Comparison of ENCODE assay signal across 8 mouse cellular contexts in the genomic region with DNA sequence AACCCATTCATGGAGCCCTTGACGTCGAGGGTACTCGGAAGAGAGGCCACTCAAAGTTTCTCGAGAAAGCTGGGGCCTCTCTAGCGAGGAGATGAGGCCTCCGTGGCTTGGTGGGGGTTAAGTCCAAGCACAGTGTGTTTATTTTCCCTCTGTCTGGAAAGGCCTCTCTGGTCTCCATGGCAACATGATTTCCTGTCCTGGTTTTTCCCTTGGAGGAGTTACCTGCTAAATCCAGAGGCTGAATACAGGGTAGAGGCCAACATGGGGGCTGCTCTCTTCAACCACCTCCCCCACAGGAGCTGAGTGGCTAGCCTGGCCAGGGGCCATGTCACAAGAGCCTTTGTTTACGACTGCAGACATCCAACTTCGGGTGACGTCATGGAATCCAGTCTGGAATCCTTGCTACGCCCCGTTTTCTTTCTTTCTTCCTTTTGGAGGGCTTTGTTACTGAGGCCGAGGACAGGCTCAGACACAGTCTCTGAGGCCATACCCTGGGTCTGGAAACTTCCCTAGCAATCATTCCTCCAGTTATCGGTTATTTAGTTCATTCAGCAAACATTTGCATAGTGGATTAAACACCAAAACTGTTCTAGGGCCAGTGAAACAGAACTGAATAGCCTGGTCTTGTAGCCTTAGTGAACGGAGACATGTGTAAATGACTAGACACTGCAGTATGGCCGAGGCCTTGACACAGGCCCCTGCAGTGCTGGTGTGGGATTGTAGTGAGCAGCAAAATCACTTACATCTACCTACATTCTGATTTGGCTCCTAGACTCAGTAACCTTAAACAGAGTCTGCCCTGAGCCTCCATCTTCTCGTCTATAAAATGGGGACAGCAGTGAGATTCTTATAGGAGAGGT. TPM values are rescaled to one million over a fixed set of nuclear protein-coding genes. Genes with fewer than 3 reads are reported as not detected.
DNase-seq lines count a peak whose midpoint lies in the region; ATAC-seq and TF ChIP-seq lines count a peak whose summit lies in the region.

No protein-coding gene starts in this region.

- no peaks in the 10 kb centered on the region for H3K9me3 ChIP-seq in forebrain, embryonic 13.5 days (replicated peaks)
- no peaks in the 10 kb centered on the region for H3K9me3 ChIP-seq in heart, postnatal 0 days (replicated peaks; ENCODE audit: control insufficient read depth, low read length)
- no peaks in the 10 kb centered on the region for H3K9me3 ChIP-seq in liver, embryonic 14.5 days (ENCODE audit: control insufficient read depth, low read length)

- H3K27me3 ChIP-seq in forebrain, embryonic 13.5 days: 0 out of 2 replicates have a peak, but pooled peaks cover 3% of the 10 kb centered on the region
- H3K27me3 ChIP-seq in heart, postnatal 0 days (ENCODE audit: control insufficient read depth, insufficient read depth, low read length): no peaks in the 10 kb centered on the region
- no peaks in the 10 kb centered on the region for H3K27me3 ChIP-seq in liver, embryonic 14.5 days (ENCODE audit: control insufficient read depth, insufficient read depth, low read length)

- no peak for TF ChIP-seq CTCF in heart, postnatal 0 days (IDR thresholded peaks at IDR 0.05; ENCODE audit: low read depth)
- no peak for TF ChIP-seq CTCF in liver, embryonic 14.5 days (IDR thresholded peaks at IDR 0.05; ENCODE audit: low read depth)
- TF ChIP-seq CTCF in olfactory bulb, adult 2 months (IDR thresholded peaks at IDR 0.05; ENCODE audit: insufficient read depth, low read depth, low read length): no peak

- WGBS in forebrain, embryonic 13.5 days: 11% methylated on average over 16 of the region's 16 CpGs
- 25% methylated on average over 16 of the region's 16 CpGs for WGBS in heart, postnatal 0 days
- 38% methylated on average over 16 of the region's 16 CpGs for WGBS in liver, embryonic 14.5 days (ENCODE audit: insufficient replicate concordance)
- WGBS in olfactory bulb, adult 2 months: 15% methylated on average over 16 of the region's 16 CpGs

- DNase-seq in cerebellum, adult 11 months: peak; percentile 16
- DNase-seq in heart, postnatal 0 days (ENCODE audit: low spot score): peak; percentile 97
- peak; percentile 73 to 85 for DNase-seq in kidney, postnatal 36 days
- peak in 1 of 3 experiments; percentile 19 for DNase-seq in liver, embryonic 14.5 days (ENCODE audit: low read depth in 3 of 3, low spot score in 3 of 3)
- peak; percentile 91 for DNase-seq in yolk sac, embryonic 10.5 days (ENCODE audit: low spot score)

- TF ChIP-seq POLR2A in olfactory bulb, adult 2 months (IDR thresholded peaks at IDR 0.05; ENCODE audit: insufficient read depth, low read depth, low read length): no peak

- H3K36me3 ChIP-seq in forebrain, embryonic 13.5 days (ENCODE audit: poor library complexity, severe bottlenecking): no peaks in the 10 kb centered on the region
- no peaks in the 10 kb centered on the region for H3K36me3 ChIP-seq in heart, postnatal 0 days (replicated peaks; ENCODE audit: control insufficient read depth, insufficient read depth, low read length)
- H3K36me3 ChIP-seq in liver, embryonic 14.5 days (replicated peaks; ENCODE audit: control insufficient read depth, insufficient read depth, low read depth): no peaks in the 10 kb centered on the region

- peak overlapping the region; percentile 87 for H3K27ac ChIP-seq in forebrain, embryonic 13.5 days
- peak overlapping the region; percentile 92 for H3K27ac ChIP-seq in heart, postnatal 0 days (ENCODE audit: low read depth)
- no peak overlapping the region for H3K27ac ChIP-seq in liver, embryonic 14.5 days
- H3K27ac ChIP-seq in olfactory bulb, adult 2 months (ENCODE audit: insufficient read depth, low read depth, low read length): peak overlapping the region; percentile 60

- ATAC-seq in cerebellum, adult (ENCODE audit: insufficient number of reproducible peaks, low FRiP score, low TSS enrichment): no peak
- ATAC-seq in forebrain, embryonic 13.5 days: peak; percentile 93
- ATAC-seq in heart, postnatal 0 days (ENCODE audit: insufficient read depth, low read depth): peak; percentile 96
- peak; percentile 66 for ATAC-seq in liver, embryonic 14.5 days (ENCODE audit: insufficient read depth)

- peaks cover 21% of the 10 kb centered on the region for H3K4me1 ChIP-seq in forebrain, embryonic 13.5 days
- H3K4me1 ChIP-seq in heart, postnatal 0 days (ENCODE audit: control insufficient read depth, insufficient read depth): peaks cover 8% of the 10 kb centered on the region; the same call in 1 of the 2 replicates
- H3K4me1 ChIP-seq in liver, embryonic 14.5 days (replicated peaks; ENCODE audit: control insufficient read depth in 2 of 2, insufficient read depth in 2 of 2, low read length in 1 of 2): peaks cover 0 to 7% of the 10 kb centered on the region in 2 experiments; a peak in 2 of 4 replicates
- peaks cover 9% of the 10 kb centered on the region for H3K4me1 ChIP-seq in olfactory bulb, adult 2 months (ENCODE audit: control insufficient read depth, insufficient read depth, low read length)

- peak overlapping the region; percentile 40 for H3K4me2 ChIP-seq in forebrain, embryonic 13.5 days
- H3K4me2 ChIP-seq in heart, postnatal 0 days (ENCODE audit: low read depth, low read length): no peak overlapping the region
- H3K4me2 ChIP-seq in liver, embryonic 14.5 days (ENCODE audit: low read depth): no peak overlapping the region

- peak; percentile 96 for TF ChIP-seq EP300 in heart, postnatal 0 days (IDR thresholded peaks at IDR 0.05; ENCODE audit: low read depth)
- TF ChIP-seq EP300 in liver, embryonic 14.5 days (IDR thresholded peaks at IDR 0.05; ENCODE audit: low read depth): no peak

- no peak overlapping the region for H3K4me3 ChIP-seq in forebrain, embryonic 13.5 days
- no peak overlapping the region for H3K4me3 ChIP-seq in heart, postnatal 0 days (ENCODE audit: low read depth, low read length)
- no peak overlapping the region for H3K4me3 ChIP-seq in liver, embryonic 14.5 days (ENCODE audit: insufficient read depth in 1 of 2, low read depth in 2 of 2, low read length in 2 of 2)
- H3K4me3 ChIP-seq in olfactory bulb, adult 2 months (ENCODE audit: insufficient read depth, low read depth, low read length): no peak overlapping the region

- H3K9ac ChIP-seq in forebrain, embryonic 13.5 days: peak overlapping the region; percentile 35; the same call in 1 of the 2 replicates
- H3K9ac ChIP-seq in heart, postnatal 0 days (replicated peaks; ENCODE audit: low read depth, low read length): peak overlapping the region; percentile 29; the same call in 1 of the 2 replicates
- no peak overlapping the region for H3K9ac ChIP-seq in liver, embryonic 14.5 days (replicated peaks)

RNA-seq across cellular contexts. Expression of a gene that starts 25.6 kb away (rescaled TPM):
- 49.9 and 62.0 TPM in 2 replicates for polyA plus RNA-seq in forebrain, embryonic 13.5 days (2015; fragmentation: Nextera tagmentation; extraction: Ambion mirVana)
- 31.8 and 41.4 TPM in 2 replicates for total RNA-seq in heart, postnatal 0 days (2014; rRNA removed; ENCODE audit: low replicate concordance)
- 33.6 and 36.9 TPM in 2 replicates for polyA plus RNA-seq in heart, postnatal 0 days (2015; fragmentation: Nextera tagmentation; extraction: Ambion mirVana)
- polyA plus RNA-seq in liver, embryonic 14.5 days (2012; rRNA removed): 13.1 and 14.1 TPM in 2 replicates
- polyA plus RNA-seq in liver, embryonic 14.5 days (2014; fragmentation: Nextera tagmentation; extraction: Ambion mirVana): 8.8 and 12.8 TPM in 2 replicates
- polyA plus RNA-seq in olfactory bulb, adult 2 months (2012; ENCODE audit: insufficient read depth, insufficient read length, low replicate concordance, missing spikeins): 45.8 and 189 TPM in 2 replicates
